Mouse (Mus musculus) testis, adult 2 months (tissue): ENCODE data around the gene Lbhd1.

Experiments used
- CTCF ChIP-seq: fragments of 200-500 bp; IDR thresholded peaks from 2 replicates; pipeline ENCODE4 v1.5.1; 2012; ENCODE audit warnings: low read depth, mild to moderate bottlenecking, inconsistent platforms, low read length, moderate library complexity; ENCODE audit not compliant: control insufficient read depth, insufficient read depth, insufficient replicate concordance
- POLR2A ChIP-seq: fragments of 200-500 bp; IDR thresholded peaks from 2 replicates; pipeline ENCODE4 v1.6.1; 2012; ENCODE audit warnings: low read depth, mild to moderate bottlenecking, inconsistent platforms, low read length, moderate library complexity; ENCODE audit not compliant: control insufficient read depth

DNA sequence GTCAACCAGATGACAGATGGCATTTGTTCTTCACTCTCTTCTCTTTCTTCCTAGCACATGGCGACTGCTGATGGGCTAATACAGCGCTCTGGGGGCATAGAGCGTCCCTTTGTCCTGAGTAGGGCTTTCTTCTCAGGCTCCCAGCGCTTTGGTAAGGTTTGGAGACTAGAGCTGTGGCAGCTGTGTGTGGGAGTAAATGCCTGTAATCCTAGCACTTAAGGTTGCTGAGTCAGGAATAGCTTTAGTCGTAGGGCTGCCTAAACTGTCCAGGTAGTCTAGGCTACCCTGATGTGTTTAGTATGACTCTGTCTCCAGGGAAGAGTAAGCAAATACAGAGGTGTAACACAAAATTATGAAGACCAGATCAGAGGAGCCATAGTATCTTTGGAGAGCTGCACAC lies 28.3 kb downstream of the Lbhd1 start:
- TF ChIP-seq POLR2A (no peak), CTCF (no peak)
